Mouse (Mus musculus) mesoderm, embryonic 11.5 days (tissue): ENCODE results near the gene Cdc42ep4.
A peak's percentile ranks its signal among the peaks of the same experiment; 100 is the strongest.

Source experiments
- DNase-seq: peaks from one replicate; pipeline ENCODE4 v3.0.0-alpha.2; 2012; ENCODE audit warnings: low read depth, low spot score

Cdc42ep4 gene

DNA sequence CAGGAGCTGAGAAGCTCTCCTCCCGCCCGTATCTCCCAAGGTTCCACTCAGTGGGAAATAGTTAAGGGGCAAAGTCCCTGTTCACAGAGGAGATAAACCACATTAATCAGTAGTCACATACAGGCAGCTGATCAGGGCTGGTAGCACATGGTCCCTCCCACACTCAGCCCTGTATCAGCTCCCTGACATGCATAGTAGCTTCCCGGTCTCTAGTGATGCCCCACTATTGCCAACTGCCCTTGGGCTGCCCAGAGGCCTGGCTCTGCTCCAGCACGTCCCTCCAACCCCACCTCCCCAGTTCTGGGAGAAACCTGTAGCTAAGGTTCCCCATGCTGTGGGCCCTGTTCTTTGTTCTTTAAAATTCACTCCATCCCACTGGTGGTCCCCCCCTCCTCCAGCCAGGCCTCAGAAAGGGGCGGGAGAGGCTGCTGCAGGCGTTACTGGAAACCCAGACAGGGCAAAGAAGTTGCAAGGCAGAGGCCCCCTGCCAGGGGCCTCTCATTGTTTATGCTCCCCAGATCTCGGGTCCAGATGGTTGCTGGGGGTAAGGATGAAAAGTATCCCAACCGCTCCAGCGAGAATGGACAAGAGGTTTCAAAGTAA is 1.8 kb downstream of the Cdc42ep4 start:
- DNase-seq = peak; percentile 71

DNA sequence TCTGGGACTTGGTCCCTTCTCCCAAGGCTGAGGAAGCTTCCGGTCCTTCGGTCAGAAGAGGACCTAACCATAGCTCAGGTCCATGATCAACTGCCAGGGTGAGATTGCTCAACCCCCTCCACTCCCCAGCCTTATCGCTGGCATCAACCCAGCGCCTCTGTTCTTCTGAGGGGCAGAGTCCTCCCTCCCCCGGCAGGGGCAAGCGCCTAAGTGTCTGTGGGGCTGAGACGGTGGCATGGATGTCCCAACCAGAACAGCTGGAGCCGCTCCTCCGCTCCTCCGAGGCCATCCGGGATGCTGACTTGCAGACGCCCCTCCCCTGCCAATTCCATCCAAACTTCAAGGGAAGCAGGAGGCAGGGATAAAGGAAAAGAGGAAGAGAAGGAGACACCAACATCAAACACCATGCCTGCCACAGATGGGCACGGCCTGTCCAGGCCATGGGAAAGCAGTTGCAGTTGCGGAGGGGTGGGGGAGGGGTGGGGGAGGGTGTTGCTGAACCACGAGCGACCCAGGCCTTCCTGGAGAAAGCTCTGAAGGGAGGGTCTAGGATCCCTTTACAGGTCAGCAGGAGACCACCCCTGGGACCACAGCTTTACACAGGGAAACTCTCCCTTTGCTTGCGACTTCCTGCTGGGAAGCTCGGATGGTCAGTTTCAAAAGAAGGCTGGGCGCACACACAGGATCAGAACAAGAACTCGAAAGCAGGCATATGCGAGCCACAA is 2.7 kb downstream of the Cdc42ep4 start:
- peak; percentile 56 for DNase-seq

DNA sequence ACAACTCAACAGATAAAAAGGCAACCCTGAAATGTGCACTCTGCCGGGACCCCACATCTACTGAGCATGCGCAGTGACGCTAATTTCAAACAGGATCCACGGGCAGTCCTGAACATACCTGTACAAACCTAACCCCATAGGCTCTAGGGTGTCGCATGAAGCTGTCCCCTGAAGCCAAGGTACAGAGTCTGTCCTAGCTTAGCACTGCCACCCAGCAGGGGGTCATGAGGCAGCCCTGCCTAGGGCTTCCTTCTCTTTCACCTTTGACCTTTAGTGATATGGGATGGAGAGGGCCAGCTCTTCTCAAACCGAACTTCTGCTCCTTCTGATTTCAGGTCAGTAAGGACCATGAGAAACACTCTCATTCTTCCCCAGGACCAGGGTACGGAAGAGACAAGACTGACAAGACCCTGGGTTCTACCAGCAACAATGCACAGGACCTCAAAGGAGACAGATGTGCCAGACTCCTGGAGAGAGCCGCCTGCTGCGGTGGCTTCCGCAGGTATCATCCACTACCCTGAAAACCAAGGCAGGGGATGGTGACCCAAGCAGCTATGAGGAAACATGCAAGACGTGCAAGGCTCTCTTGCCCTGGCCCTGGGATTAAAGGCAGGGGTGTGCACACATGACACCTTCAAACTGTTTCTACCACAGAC is 3.8 kb downstream of the Cdc42ep4 start:
- DNase-seq = no peak

DNA sequence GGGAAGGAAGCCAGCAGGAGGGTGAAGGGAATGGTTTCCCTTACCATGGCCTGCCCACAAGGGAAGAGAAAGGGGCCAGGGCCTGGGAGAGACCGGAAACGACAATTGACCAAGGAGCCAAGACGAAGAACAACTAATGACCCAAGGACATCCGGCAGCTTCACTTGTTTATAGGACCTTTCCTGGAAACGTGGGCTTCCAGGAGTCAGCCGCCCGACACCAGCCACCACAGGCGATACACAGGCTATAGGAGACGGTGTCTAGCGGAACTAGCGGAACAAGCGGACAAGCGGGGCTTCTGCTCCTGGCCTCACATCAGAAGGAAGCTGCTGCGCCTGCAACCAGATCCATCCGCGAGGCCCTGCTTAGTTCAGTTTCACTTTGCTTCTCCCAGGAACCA is 4.6 kb downstream of the Cdc42ep4 start:
- peak; percentile 63 for DNase-seq

DNA sequence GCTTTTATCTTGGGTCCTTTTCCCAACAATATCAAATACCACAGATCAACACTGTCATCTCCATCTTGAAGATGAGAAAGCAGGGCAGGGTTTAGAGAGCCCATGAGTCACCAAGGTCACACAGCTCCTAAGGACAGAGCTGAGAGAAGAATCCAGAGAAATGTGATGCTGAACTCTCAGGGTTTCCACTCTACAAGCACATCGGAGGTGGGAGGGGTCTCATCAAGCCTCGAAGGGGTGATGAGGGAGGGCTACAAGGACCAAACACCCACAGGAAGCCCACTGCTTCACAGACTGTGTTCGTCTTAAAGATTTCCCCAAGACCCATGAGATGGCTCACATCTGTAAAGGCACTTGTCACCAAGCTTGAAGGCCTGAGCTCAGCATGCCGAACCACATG is 5.7 kb downstream of the Cdc42ep4 start:
- no peak for DNase-seq

DNA sequence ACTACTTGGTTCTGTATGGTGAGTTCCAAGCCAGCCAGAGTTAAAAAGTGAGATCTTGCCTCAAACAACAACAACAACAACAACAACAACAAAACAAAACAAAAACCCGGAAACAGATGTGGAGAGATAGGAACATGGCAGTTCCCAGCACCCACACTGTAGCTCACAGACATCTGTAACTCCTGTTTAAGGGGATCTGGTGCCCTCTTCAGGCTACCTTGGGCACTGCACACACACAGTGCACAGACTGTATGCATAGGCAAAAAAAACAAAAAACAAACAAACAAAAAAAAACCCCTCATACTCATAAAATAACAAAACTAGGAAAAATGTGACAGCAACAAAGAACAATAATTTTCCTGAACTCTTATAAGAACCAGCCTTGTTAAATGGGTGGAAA is 8.7 kb downstream of the Cdc42ep4 start:
- no peak for DNase-seq

DNA sequence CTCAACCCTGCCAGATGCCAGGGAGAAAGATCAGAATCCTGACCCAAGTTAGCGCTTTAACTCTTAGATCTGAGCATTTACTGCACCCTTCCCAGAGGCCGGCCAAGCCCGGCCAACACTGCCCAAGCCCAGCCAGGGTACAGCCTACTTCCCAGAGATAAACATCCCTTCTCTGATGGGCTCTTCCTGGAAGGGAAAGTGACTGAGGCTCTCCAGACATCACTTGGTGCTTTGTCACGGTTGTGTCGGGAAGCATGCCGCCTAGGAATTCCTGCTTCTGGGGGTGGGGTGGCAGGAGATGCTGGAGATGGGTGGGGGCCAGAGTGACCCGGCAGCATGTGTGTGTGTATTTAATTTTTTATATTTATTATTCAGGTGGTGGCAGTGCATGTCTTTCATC is 11.6 kb downstream of the Cdc42ep4 start:
- DNase-seq = no peak

DNA sequence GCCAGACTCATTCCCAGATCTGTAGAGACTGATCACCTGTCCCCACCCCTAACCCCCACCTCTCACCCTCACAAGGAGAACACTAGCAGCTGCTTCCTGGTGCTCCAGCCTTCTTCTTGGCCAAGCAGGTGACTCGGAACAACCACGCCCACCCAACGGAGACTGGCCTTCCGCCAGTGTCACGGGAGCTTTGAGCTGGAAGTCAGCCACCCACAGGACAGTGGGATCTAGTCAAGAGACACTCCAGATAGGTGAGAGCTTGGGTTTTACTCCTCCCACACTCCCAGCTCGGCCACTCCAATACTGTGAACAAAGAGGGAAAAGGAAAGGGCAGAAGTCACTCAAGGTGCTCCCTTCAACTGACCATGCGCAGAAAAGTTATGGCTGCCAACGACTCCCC is 12.5 kb downstream of the Cdc42ep4 start:
- no peak for DNase-seq

DNA sequence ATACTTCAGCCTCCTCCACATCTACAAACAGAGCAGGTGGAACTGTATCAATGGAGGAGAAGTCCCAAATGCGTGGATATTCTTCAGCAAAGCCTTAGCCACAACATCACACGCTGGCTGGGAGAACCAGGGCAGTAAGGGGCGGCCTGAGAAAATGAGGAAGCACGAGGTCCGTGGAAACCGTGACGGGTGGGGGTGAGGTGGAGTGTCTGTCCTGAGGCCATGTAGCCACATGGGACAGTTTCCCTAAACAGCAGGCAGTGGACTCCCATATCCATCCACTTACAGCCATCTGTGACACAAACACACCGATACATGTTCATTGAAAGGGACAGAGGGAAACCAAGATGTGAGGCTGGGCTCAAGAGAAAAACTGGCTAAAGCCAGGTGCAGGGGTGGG is 13.8 kb downstream of the Cdc42ep4 start:
- no peak for DNase-seq

DNA sequence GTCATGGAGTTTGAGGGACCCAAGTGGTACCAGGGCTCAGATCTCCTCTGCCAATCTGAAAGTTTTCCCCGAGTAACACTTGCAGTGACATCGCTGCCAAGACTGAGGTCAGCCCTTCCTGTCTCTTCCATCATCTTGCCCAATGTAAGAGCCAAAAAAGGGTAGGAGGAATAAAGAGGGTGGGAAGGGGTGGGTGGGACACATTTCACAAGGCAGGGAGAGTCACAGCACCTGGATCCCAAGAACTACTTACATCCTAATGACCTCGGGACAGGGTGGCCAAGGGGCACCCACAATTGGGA is 14.2 kb downstream of the Cdc42ep4 start:
- no peak for DNase-seq

DNA sequence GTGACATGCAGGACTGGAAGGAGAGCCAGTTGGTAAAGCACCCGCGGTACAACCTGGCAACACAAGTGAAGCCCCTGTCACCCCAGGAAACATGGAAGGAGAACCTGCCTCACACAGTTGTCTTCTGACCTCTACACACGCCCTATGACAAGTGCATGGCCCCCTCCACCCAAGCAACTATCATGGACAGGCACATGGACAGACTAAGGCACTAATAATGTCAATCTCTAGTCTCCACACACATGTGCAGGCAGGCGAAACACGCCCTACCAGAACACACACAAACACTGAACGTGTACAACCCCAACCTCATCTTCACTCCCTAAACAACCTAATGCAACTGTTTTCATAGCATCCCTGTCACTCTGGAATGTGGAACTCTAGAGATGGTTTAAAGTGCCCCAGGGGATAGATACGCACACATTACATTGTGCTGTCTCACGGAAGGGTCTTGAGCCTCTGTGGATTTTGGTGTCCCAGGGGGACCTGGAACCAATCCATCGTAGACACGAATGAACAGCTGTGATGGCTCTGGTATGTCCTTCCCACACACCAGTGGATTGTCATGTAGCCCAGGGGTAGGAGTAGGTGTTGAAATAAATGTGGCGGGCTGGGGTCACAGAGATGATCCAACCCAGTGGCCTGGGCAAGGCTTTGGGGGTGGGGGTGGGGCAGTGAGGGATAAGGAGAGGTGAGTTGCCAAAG is 14.7 kb downstream of the Cdc42ep4 start:
- DNase-seq = peak; percentile 60

DNA sequence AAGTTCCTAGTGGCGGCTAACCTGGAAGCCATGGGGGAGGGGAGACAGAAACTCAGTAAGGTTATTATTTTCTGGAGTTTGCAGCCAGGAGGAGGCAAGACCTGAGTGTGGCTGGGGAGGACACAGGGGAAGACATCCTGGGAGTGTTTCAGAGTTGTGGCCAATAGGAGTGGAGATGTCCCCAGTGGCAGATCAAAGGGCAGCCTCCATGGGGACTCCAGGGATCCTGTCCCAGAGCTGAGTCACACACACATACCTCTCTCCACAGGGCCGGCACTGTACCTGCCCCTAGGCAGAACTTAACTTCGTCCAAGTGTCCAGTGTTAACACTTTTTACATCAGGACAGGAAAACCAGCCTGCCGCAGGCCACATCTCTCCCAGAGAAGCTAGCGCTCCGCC is 16.5 kb downstream of the Cdc42ep4 start:
- DNase-seq = no peak

DNA sequence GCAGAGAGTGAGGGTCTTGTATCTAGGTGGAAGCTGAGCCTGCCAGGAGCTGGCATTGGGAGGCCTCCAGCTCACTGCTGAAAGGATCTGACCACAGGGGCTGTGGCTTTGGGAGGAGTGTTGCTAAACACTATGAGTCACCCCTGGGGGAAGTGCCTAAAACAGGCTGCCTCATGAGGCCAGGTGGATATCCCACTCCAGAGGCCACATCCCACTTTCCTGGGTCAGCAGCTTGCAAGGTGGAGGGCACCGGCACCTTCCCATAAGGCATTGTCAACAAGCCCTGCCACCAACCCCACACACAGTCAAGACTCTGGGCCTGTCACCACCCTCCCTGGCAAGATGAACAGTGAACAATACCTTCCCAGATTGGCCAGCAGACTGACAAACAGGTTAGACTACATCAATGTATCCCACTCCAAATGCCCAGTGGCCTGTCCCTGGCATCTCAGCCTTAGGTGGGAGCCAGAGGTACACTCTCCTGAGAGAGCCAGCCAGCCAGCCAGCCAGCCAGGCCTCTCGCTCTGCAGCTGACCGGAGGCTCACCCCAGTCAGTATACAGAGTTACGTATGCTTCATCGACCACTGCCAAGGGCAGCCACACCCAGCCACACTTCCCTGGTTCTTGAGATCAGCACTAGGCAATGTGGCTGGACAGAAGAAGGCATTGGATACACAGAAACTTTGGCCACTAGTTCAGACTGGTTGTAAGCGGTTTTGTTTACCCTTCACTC is 17.9 kb downstream of the Cdc42ep4 start:
- DNase-seq = no peak

DNA sequence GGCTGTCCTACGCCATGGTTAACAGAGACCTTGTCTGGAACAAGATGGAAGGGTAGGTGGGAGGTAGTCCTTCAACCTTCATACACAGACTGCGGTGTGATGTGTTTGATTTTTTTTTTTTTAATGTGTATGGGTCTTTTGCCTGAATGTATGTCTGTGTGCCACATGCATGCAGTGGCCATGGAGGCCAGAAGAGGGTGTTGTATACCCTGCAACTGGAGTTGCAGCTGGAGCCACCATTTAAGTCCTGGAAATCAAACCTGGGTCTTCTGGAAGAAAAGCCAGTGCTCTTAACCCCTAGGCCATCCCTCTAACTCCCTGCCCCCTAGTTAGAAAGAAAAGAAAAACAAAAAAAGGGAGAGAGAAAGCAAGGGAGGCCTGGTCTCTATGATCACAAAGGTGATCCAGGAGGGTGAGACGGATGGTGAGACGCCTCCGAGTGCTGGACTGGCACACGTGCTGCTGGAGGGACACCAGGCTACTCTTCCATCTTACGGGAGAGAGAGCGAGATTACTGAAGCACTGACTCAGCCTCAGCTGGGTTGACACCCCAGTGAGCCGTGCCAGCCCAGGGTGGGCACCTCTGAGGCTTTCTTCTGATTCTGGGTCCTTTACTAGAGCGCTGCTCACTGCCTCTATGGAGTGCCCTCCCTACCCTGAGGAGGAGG is 19.6 kb downstream of the Cdc42ep4 start:
- no peak for DNase-seq

DNA sequence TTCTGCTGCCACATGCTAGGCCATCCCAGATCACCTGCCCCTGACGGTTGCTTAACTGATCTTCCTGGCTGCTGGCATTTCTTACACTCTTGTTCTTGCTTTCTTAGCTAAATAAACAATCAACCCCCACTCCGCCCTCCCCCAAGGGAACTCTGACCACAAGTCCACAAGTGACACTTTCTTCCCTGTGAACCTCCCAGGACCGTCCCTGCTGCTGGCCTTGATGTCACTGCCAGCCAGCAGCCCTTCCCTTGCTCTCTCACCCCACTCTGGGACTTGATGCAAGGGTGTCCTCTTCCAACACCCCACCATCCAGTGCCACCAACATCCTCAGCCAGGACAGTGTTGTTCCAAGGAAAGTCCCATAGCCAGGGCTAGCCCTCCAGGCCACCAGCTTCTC is 20.8 kb downstream of the Cdc42ep4 start:
- DNase-seq = no peak

DNA sequence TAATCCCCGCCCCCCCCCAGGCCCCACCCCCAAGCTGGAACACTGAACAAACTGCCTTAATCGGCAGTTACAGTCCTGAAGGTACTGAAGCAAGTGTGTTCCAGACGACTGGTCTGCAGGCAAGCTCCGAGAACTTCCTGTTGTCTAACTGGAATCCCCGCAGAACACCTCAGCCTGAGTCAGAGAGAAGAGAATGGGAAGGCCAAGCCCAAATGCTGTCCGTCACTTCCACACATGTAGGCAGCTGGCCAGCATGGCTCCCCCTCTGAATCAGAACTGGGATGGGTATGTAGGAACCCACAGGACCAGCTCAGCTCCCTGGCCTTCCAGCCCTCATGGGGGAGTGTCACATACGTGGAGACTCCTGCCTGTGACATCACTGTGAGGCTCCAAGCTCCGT is 21.8 kb downstream of the Cdc42ep4 start:
- DNase-seq = no peak

DNA sequence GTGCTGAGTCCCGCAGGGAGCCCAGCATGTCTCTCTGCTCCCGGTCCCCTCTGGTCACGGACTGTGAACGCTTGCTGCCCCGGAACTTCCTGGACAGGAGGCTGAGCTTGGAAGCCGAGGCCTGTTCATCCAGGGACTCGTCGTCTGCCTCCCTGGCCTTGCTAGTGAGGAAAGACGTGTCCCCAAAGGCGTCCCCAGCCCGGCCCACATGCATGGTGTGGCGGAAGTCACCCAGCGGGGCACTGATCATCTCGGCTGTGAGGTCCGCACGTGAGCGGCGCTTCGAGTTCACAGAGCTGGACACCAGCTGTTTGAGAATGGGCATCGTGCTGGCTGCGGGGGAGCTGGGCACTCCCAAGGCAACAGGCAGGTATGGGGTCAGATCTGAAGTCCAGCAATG is 22.4 kb downstream of the Cdc42ep4 start:
- no peak for DNase-seq

DNA sequence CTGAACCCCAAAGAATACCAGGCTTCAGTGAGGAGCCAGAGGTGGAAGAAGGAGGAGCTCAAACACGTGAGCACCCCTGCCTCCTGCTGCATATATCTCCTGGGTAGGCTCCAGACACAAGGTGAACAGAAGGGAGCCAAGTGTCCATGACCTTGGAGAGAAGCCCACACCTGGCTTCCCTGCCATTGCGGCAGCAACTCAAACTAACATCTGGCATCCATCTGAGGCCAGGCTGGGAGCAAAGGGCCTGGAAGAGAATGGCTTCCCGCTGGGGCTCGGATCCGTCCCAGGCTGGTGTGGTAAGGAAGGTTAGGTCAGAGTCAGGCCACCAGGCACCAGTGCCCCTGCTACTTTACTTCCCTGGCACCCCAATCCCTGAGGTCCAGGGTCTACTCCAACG is 23.7 kb downstream of the Cdc42ep4 start:
- peak; percentile 63 for DNase-seq

DNA sequence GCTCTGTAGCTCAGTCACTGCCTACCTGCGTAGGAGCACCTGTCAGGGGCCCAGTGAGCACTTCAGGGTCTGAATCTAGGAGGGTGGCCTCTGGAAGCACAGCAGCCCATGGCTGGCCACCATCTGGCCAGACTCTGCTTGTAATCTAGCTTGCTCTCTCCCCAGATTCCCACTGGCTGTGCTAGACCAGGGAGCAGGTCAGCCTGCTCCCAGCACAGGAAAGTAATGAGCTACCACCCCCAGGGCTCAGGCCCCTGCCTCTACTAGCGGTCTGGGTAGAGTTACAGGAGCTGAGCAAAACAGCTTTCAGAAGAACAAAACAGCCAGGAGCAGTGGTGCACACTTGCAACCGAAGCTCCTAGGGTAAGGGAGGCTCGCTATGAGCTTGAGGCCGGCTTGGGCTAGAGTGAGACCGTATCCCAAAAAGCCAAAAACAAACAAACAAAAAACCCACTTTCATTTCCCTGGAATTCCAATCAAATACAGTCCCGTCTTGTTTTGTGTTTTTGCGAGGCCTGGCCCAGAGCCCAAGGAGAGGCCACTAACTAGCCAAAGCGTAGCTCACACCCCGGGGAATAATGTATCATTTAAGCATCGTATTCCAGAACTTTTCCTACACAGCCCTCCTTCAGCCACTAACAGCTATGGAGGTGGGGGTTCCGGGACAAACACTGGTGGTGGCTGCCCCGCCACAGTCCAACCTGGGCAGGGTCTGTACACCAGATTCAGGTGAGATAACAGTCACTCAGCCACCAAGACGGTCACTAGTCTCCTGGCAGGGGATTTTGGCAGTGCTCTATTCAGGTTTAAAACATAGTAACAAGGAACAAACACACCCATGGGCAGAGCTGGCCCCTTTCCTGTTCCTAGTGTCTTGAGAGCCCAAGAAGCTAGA is 24.4 kb downstream of the Cdc42ep4 start:
- no peak for DNase-seq

DNA sequence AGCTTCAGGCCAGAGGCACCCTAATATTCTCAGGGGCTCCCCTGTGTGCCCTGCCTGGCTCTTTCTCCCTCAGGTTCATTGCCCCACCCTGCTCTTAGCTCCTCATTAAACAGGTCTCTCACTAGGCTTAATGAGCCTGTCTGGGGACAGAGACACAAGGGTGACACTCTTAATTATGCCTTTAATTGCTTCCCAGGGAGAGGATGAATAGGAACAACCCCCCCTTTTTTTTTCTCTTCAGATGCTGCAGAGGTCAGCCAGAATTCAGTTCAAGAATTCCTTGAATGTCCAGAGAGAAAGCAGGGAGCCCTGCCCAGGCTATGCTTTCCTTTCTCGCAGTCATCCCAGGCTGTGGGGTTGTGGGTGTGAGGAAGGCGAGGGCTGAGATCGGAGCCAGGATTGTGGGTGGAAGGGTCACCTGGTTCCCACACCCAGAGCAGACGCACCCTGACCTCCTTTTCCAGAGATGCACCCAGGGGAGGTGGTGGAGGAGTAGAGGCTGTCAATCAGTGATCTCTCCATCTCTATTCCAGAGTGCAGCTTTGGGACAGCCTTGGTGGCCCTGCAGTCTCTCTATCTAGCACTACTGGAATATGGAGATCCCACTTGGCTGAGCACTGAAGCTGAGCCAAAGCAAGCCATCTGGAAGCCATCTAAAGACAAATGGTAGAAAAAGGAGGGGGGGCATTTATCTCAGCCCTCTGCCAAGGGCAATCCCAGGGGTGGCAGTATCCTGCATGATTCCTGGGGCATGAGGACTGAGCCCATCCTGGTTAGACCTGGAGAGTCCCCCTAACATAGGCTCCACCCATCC is 26.2 kb downstream of the Cdc42ep4 start:
- no peak for DNase-seq
